Mouse (Mus musculus): ENCODE measurements around the gene Mbd6.

The Mbd6 gene

DNA sequence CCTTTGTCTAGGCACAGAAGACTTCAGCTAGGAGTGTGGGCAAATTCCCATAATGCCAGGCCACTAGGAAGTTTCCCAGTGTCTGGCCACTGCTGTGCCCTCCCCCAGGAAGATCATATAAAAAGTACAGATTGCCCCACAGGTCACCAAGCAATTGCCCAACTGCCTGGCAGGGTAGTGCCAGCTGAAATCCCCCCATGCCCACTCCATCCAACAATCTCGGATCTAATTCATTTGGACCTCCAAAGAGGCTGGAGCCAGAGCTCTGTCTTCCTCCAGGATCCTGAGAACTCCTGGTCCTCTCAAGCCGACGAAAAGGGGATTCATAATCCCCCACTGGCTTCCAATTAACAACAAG is 903 bp downstream of the Mbd6 start:
- no peak for DNase-seq (ENCODE audit: inconsistent ontology term)

DNA sequence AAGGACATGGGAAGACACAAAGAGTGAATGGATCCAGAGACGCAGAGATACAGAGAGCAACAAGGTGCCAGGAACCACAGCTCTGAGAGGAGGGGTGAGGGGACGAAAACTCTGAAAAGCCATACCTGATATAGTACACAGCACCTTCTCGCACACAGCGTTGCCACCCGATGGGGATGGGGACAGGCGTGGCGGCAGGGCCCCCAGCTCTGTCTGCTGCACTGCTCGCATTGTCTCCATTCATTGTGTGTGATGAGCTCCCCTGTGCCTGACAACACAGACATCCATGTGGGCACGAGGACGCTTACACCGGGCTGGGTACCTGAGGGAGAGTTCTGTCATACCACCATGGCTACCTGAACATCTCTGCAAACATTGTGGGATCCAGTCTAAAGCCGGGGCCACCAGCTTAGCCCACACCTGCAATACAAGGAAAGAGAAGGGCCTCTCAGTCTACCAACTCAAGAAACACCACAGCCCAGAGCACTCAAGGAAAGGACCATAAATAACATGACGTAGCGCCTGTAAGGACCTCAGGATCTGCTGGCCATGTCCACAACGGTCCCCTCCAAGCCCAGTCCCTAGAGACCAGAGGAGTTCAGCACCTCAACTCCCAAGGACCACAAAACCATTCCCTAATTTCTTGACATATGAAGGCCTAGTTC is 1.4 kb downstream of the Mbd6 start:
- DNase-seq (ENCODE audit: inconsistent ontology term) = no peak

DNA sequence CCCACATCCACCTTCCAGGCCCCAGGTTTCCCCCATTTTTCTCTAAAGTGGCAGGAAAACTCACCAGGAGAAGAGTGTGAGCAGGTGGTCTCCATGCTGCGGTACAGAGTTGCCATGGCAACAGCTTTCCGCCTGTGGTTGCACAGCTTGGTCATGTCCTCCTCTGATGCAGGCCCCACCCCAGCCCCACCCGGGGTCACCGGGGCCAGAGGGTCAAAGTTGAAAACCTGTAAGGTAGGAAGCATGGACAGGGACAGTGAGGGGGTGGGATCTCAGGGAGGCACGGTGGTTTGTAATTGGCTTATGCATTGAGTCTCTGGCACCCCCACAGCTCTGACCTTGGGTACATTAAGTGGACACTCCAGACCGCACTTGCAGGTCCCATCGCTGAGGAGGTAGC is 2.1 kb downstream of the Mbd6 start:
- no peak for DNase-seq (ENCODE audit: inconsistent ontology term)

DNA sequence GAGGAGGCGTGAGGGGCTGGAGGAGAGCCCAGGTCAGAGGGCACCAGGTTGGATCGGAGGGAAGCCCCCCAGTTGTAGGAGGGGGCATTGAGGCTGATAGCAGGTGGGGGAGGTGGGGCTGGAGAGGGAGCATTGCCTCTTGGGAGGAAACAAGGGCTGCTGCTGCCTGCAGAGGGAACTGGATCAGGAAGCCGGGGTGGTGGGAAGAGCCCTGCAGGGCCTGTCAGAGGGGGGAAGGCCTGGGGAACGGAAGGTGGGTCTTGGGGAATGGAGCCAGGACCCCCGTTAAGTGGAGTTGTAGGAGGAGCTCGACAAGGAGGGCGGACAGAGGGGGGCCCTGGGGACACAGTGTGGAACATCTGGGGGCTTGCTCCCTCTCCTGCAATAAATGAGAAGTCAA is 2.6 kb downstream of the Mbd6 start:
- no peak for DNase-seq (ENCODE audit: inconsistent ontology term)

DNA sequence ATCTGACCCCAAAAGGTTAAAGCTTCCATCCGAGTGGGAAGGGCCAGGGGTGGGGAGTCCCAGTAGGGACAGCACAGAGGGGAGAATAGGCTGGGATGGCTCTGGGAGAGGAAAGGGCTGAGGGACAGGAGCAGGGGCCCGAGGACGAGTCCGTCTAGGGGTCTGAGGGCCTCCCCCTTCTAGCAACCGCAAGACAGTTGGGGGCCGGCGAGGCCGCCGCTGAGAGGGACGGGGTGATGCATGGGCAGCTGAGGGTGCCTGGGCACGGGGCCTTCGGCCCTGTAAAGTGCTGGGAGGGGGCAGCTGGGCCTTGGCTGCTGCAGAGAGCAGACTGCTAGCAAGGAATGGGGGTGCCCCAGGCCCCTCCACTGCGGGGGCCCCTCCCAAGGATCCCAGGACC is 3.2 kb downstream of the Mbd6 start:
- no peak for DNase-seq (ENCODE audit: inconsistent ontology term)

DNA sequence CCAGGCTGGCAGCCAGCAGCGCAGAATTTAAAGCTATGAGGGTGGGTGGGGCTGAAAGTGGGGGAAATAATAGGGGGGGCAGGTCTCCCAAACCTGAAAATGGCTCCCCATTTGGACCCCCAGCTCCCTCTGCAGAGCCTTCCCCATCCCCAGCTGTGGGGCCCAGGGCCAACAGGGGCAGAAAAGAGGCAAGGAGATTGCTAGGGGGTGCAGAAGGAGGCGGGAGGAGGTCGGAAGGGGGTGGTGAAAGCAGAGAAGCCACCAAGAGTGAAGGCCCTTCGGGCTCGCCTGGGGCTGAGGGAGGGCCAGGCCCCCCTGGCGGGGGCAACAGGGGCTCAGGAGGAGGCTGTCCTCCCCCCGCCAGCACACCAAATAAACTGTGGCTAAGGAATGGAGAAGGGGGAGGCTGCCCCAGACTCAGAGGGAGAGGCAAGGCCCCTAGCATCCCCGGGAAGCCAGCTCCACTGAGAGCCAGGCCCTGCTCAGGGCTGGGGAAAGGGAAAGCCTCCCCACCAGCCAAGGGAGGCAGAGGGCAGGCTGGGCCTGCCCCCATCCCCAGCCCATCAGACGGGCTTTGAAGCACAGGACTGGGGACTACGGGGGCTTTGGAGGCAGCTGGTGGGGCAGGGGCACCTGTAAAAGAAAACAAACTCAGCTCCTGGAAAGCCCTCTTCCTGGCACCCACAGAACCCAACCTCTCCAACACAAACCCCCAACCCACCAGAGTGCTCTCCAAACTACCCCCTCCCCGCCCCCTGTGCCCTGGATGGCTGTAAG is 3.9 kb downstream of the Mbd6 start:
- DNase-seq (ENCODE audit: inconsistent ontology term) = no peak

DNA sequence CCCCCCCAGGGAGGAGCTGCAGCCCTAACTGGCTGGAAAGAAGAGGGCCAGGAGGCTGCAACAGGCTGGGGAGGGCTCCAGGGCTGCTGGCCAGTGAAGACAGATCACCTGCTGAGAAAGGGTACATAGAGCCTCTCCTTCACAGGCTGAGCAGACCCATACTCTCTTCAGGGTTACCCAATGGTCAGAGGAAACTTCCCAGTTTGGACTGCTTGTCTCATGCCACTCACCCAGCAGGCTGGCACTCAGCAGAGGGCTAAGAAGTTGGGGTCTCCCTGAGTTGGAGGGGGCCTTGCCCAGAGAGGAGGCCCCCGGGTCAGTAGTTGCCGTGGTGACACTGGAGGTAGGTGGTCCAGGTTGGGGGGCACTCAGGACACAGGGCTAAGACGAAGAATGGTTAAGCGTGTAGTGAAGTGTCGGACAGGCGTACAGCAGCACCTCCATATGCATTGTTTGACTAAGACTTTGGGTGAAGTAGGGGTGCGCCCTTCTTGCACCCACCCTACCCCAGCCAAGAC is 4.7 kb downstream of the Mbd6 start:
- no peak for DNase-seq (ENCODE audit: inconsistent ontology term)

DNA sequence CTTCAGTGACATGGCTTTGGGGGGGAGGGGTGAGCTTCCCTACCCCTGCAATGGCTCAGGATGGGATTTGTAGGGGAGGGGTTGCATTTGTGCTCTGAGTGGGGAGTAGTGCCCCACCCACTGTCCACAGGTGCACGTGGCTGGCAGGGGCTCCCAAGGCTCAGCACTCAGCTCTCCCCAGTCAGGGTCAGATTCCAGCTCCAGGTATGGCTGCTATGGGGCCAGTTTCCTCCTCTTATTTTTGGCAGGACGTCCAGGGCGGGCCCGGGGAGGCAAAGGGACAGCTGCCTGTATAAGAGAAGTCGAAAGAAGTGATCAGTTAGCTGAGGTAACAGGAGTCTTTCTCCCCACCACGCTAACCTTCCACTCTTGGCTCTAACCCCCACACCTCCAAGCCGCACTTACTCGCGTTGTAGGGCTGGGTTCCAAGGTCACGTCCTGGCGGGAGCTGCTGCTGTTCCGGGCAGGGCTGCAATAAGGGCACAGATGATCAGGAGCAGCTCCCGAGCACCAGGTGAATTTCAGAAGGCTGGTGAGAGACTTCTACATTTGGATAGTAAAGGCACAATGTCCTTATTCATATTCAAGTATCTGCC is 6.1 kb downstream of the Mbd6 start:
- no peak for DNase-seq (ENCODE audit: inconsistent ontology term)

DNA sequence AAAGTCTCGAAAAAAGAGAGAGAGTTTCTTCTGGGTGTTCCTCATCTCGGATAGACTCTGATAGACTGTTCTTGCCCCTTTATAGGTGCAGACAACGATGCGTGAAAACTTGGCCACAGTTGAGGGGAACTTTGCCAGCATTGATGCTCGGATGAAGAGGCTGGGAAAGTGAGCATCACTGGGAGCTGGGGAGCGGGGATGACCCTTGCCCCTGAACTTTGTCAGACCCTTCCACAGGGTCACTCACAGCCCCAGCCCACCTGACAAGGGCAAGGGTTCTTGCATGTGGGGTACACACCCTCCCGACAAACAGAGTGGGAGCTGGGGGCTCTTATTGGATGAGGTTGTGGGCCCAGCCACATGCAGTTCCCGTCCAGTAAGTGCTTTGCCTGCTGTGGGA is 7.5 kb downstream of the Mbd6 start:
- DNase-seq (ENCODE audit: inconsistent ontology term) = no peak

DNA sequence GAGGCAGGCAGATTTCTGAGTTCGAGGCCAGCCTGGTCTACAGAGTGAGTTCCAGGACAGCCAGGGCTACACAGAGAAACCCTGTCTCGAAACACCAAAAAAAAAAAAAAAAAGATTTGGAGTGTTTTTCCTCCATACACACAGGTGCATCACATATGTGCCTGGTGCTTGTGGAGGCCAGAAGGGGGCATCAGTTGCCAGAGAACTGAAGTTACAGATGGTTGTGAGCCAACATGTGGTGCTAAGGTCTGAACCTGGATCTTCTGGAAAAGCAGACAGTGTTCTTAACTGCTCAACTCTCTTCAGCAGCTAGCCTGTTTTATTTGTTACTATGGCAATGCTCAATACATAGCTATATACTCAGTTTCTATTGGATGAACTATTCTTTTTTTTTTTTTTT is 9.1 kb downstream of the Mbd6 start:
- no peak for DNase-seq (ENCODE audit: inconsistent ontology term)

DNA sequence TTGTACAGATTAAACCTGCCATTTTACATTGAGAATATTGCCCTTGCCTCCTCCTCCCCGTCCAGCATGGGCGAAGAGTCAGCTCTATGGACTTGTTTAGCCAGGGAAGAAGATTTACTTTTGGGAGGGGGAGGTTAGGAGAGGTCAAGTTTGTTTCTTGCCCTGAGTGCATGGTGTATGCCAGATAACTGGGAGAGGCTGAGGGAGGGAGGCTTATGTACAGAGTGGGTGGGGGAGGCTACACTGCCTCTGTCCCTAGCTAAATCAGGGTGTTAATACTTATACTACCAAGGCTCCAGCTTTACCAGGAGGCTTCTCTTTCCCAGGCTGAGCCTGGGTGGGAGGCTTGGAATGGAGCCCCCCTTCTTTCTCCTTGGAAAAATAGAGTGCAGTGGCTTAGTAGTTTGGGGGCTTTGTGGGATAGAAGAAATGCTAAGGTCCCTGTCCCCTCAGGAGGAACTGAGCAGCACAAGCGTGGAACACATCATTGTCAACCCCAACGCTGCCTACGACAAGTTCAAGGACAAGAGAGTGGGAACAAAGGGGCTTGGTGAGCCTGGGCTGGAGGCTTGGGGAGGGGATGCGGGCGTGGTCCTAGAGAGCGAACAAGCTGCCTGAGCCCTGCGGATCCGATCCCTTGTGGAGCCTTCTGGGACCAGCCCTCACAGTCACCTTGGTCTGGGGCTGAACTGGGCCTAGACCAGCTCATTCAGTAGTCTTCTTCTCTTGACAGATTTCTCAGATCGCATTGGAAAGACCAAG is 14.4 kb downstream of the Mbd6 start:
- no peak for DNase-seq (ENCODE audit: inconsistent ontology term)

DNA sequence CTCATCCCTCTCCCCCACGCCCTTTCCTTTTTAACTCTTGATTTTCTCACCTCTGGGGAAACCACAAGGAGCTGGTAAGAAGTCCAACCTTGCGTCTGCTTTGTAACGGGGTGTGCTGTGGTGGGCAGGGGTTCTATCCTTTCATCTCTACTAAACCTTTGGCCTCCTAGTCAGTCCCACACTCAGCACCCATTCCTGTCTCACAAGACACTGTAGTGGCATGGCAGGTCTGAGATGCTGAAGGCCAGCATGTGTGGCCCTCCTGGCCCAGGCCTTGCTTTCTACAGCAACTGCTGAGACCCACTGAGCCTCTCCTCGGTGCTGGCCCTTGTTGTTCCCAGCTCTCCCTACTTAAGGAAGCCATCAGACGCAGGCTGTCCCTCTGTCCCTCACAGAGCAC is 16.4 kb downstream of the Mbd6 start:
- DNase-seq (ENCODE audit: inconsistent ontology term) = no peak

DNA sequence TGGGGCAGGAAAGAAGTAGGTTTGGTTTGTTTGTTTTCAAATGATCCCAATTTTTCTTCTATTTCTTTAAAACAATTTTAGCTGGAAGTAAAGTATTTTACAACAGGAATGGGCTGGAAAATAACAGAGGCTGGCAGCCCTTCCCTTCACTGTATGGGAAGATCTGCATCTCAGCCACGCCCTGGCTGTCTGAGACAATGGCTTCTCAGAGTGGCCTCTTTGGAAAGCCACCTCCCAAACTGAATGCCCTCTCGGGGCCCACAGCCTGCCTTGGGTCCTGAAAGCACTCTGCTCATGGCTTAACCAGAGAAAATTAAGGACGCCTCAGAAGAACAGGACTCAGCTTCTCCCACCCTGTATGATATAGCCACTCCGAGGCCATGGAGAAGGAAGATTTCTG is 18.9 kb downstream of the Mbd6 start:
- DNase-seq (ENCODE audit: inconsistent ontology term) = no peak

DNA sequence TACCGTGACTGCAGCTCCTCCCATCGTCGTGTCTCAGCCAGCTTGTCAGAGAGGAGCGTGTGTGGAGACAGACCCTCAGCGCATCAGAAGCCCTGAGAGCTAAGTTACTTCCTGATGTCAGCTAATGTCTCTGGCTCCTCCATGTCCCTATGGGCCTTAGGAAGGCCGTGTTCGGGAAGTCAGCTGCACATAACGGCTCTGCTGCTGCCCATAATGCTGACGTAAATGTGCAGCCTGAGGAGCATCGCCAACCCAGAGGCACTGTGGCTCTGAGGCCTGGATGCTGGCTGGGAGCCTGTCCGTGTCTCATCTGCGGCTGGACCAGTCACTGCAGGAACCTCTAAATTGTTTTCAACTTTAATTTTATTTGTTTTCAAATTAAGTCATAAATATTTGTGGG is 19.8 kb downstream of the Mbd6 start:
- no peak for DNase-seq (ENCODE audit: inconsistent ontology term)

DNA sequence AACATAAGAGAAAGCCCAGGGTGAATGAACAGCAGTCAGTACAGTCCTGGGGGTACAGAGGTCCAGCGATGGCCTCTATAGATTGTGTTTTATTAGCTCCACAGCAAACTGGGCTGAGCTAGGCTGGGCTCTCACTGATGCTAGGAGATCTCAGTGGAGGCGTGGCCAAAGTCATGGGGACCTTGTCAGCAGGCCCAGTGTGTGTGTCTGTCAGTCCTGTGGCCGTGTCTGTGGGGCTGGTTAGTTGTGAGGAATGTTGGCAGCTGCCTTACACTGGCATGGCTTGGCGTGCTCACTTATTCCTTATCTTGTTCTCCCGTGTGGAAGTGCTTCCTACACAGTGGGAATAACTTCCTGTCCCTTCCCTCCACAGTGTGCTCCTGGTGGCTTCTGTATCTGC is 20.4 kb downstream of the Mbd6 start:
- no peak for DNase-seq (ENCODE audit: inconsistent ontology term)

DNA sequence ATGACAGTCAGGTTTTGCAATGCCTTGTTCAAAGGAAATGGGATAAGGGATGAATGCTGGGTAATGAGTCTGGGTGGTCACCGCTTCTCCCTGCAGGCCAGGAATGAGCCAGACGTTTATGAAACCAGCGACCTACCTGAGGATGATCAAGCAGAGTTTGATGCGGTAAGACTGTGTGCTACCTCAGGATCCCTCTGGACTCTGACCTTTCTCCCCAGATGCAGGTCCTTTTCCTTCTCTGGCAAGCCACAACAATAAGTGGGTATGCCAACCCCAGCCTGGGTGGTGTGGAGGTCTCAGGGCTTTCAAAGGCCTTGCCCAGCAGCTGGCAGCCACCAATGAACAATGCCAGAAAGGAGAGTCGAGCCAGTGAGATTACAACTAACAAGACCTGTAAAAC is 21.5 kb downstream of the Mbd6 start:
- DNase-seq (ENCODE audit: inconsistent ontology term) = no peak

DNA sequence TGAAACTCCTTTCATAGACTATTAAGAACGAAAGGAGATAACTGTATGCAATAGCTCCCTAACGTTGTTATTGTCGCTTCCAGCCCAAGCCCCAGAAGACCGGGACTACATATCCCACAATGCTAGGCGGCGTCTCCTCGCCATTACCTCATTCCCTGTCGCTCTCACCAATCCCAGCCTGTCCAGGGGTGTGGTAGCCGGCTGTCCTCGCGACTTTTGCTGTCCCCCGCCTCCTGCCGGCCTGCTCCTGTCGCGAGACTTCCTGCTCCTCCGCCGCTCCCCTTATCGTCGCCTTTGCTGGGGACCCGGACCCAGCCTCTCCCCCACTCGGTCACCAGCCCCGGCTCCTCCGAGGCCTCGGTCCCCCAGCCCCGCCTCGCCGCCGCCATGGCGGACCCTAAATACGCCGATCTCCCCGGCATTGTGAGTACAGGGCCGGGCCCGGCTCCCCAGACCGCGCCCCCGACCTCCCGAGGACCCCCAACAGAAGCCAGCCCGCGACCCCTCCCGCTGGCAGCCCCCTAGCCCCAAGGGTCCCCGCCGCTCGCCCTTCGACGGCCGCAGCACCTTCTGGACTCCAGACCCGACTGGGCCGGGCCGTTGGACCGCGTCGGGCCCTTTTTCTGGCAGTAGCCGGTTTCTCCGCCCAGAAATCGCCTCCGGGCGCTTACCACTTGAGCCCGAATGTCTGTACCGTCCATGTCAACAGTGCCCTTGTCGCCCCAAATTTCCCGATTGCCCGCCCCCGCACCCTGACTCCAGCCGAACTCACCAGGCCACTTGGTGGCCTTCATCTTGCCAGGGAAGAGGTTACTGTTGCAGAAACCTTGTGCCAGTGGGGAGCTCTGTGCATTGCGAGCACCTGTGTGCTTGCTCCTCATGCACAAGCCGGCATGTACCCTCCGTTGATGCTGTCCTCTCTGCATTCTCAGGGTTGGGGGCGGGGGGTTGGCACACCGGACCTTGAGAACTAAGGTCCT is 22.4 kb downstream of the Mbd6 start, which contains the start of gene Dctn2:
Gene Dctn2 (plus strand): TSS at position 257 of the 980 bp plus-strand sequence.
- peak; percentile 96 for DNase-seq (ENCODE audit: inconsistent ontology term)

DNA sequence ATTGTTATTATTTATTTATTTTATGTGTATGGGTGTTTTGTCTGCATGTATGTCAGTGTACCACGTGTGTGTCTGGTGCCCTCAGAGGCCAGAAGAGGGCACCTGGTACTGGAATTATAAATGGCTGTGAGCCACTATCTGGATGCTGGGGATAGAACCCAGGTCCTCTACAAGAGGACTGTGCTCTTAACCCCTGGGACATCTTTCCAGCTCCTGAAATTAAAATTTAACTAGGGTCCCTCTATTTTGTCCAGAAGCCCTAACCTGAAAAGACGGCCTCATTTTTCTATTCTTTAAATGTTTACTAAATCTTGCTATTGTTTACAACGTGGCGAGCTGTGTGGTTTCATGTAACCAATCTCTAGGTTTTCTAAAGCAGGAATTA is 23.1 kb downstream of the Mbd6 start:
- DNase-seq (ENCODE audit: inconsistent ontology term) = no peak

DNA sequence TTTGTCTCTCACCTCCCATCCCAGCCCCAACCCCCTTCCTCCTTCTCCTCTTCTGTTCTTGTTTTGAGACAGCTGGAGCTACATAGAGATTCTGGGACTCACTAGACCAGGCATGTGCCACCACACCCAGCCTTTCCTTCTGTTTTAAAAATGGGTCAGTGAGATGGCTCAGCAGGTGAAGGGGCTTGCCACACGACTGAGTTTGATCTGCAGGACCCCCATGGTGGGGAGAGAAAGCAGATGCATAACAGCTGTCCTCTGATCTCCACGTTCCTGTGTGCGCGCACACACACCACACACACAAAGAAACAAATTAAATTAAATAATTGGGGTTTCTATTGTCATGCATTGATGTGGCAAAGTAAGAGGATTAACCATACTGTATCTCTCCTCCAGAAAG is 23.8 kb downstream of the Mbd6 start:
- no peak for DNase-seq (ENCODE audit: inconsistent ontology term)

DNA sequence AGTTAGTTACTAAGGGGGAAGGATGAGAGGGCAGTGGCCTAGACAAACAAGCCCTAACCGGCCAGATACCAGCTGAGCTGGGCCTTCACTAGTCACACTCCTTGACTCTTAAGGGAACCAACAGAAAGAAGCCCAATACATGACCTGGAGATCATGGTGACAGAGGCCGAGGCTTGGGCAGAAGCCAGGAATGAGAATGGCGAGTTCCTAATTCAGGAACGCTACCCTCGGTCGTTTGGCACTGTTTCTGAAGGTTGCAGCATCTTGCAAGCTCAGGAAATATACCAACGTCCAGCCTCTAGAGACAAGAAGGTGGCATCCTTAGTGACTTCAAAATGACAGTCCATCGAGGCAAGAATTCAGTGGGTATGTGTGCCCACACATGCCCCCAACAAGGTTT is 24.5 kb downstream of the Mbd6 start:
- no peak for DNase-seq (ENCODE audit: inconsistent ontology term)

DNA sequence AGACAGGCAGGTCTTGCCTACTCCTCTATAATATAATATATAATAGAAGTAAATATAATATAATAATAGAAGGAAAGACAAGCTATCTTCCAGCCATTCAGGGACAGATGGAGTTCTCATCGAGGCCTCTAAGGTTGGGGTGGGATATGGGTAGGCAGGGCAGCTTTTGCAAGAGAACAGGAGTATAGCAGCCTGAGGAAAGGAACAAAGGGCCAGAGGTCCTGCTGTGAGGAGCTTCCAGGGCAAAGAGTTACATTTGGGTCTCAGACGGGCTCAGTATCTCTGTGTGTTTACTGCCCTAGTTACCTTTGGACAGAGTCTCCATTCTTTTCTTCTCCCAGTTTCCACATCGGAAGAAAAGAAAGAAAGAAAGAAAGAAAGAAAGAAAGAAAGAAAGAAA is 25.2 kb downstream of the Mbd6 start:
- DNase-seq (ENCODE audit: inconsistent ontology term) = no peak

Measured in Muller cell, postnatal 12 days (primary cell).